Mouse (Mus musculus): Measurements from ENCODE around the gene Cyp2c23. TPM values are rescaled to one million over a fixed set of nuclear protein-coding genes. Genes with fewer than 3 reads are reported as not detected.

Cyp2c23 gene
- polyA plus RNA-seq, 1 experiment from 2014 or later: 0.56 TPM

DNA sequence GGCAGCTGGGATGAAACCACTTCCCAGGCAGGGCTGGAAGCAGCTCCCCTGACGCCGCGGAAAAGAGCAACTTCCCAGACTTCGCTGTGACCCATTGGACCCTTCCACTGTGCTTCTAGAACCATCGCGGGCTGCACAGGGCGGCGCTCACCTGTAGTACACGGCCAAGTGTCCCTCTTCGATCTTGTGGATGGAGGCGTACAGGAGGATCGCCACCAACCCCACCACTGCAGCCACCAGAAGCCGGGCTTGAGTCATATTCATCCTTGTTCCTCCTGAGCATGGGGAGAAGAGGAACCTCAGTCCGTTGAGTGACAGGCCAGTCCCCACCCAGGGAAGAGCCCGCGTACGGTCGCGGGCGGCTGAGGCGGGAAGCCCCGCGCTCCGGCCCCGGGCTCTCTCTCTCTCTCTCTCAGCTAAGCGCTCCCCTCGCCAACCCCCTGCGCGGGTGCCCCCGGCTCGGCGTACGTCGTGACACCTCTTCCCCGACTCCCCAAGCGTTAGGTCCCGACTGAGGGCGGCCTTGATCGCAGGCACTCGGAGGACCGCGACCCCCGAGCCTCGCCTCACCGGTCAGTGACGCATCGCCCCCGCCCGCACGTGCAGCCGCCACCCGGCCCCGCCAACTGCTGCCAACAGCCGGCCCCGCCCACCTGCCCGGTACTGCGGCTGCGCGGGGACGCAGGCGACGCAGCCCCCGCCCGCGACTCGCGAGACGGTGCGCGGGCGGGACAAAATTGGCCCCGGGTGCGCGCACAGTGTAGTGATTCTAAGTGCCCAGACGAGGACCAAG lies 40.3 kb upstream of the Cyp2c23 start, which contains the start of gene Erlin1:
Gene Erlin1, minus strand, starts transcription at position 665 of the 793 bp plus-strand sequence.
- Histone ChIP-seq H3K4me2 (replicated peaks; ENCODE audit: low read depth, low read length) (peak within 1 kb of the TSS; percentile 89), H3K27ac (ENCODE audit: low read length) (peak within 1 kb of the TSS; percentile 69), H3K4me1 (ENCODE audit: insufficient read depth, low read depth, low read length) (peaks cover 3% of the 10 kb centered on the region; the same call in 1 of the 2 replicates), H3K27me3 (replicated peaks; ENCODE audit: insufficient read depth, low read length) (no peaks in the 10 kb centered on the region), H3K9me3 (ENCODE audit: low read length) (no peaks in the 10 kb centered on the region), H3K4me3 (ENCODE audit: low read depth, low read length) (peak within 1 kb of the TSS; percentile 84), H3K36me3 (ENCODE audit: insufficient read depth, low read length) (no peaks in the 10 kb centered on the region), H3K9ac (replicated peaks; ENCODE audit: low read depth) (peak within 1 kb of the TSS; percentile 60)
- TF ChIP-seq CTCF (IDR thresholded peaks at IDR 0.05) (no peak), EP300 (IDR thresholded peaks at IDR 0.05) (no peak)
- DNase-seq (ENCODE audit: low spot score): peak; percentile 90
- peak; percentile 89 for ATAC-seq
- WGBS: under 1% methylated on average over 55 of the region's 75 CpGs

- Histone ChIP-seq H3K4me1 (ENCODE audit: insufficient read depth, low read depth, low read length) (peaks cover 3% of the 10 kb centered on the region; the same call in 1 of the 2 replicates), H3K27me3 (replicated peaks; ENCODE audit: insufficient read depth, low read length) (no peaks in the 10 kb centered on the region), H3K4me3 (ENCODE audit: low read depth, low read length) (no peak overlapping the region), H3K36me3 (ENCODE audit: insufficient read depth, low read length) (no peaks in the 10 kb centered on the region), H3K4me2 (replicated peaks; ENCODE audit: low read depth, low read length) (peak overlapping the region; percentile 89), H3K27ac (ENCODE audit: low read length) (no peak overlapping the region), H3K9me3 (ENCODE audit: low read length) (no peaks in the 10 kb centered on the region), H3K9ac (replicated peaks; ENCODE audit: low read depth) (no peak overlapping the region)
- TF ChIP-seq CTCF (IDR thresholded peaks at IDR 0.05): no peak
- no peak for TF ChIP-seq EP300 (IDR thresholded peaks at IDR 0.05)
- WGBS: 67% methylated on average over 4 of the region's 4 CpGs
- ATAC-seq: no peak
- no peak for DNase-seq (ENCODE audit: low spot score)
Measured at GRCm38 (mm10) chr19:44068232-44068631, 39.2 kb upstream of the Cyp2c23 start.

DNA sequence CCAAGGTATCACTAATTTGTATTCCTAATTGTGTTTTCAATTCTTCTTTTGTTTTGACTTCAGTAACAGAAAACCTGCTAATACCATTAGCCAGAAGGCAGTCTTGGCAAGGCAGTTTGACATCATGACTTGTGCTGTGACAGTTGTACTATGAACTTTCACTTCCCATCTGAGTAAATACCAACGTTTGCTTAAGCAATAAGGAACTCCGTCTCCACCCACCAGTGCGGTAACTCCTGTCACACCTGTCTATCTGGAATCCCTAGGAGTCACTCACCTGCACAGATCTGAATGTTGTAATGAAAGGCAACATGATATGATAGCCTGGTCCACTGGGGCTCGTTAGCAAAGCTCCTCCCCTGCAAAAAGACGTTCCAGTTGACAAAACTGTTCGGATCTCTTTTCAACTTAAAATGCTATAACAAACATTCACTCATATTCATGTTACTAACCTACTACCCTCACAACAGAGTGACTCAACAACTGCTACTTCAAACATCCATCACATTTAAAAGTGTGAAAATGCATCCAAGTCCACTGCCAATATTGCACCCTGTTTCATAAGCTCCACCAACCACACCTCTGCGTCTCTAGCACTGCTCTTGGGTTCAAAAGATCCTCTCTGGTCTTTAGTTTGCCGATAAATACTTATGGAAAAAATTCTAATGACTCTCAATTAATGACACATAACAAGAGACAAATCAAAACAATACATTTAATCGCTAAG lies 38.5 kb upstream of the Cyp2c23 start:
- no peaks in the 10 kb centered on the region for H3K27me3 ChIP-seq (replicated peaks; ENCODE audit: insufficient read depth, low read length)
- DNase-seq (ENCODE audit: low spot score): peak; percentile 32
- WGBS: 56% methylated on average over 9 of the region's 9 CpGs
- H3K4me3 ChIP-seq (ENCODE audit: low read depth, low read length): no peak overlapping the region
- H3K4me1 ChIP-seq (ENCODE audit: insufficient read depth, low read depth, low read length): peaks cover 3% of the 10 kb centered on the region; the same call in 1 of the 2 replicates
- no peaks in the 10 kb centered on the region for H3K9me3 ChIP-seq (ENCODE audit: low read length)
- H3K9ac ChIP-seq (replicated peaks; ENCODE audit: low read depth): no peak overlapping the region
- no peak overlapping the region; the same call in 1 of the 2 replicates for H3K4me2 ChIP-seq (replicated peaks; ENCODE audit: low read depth, low read length)
- peaks cover 4% of the 10 kb centered on the region; the same call in 1 of the 2 replicates for H3K36me3 ChIP-seq (ENCODE audit: insufficient read depth, low read length)
- H3K27ac ChIP-seq (ENCODE audit: low read length): no peak overlapping the region
- ATAC-seq: no peak
- no peak for TF ChIP-seq CTCF (IDR thresholded peaks at IDR 0.05)
- TF ChIP-seq EP300 (IDR thresholded peaks at IDR 0.05): no peak

- peaks cover 3% of the 10 kb centered on the region; the same call in 1 of the 2 replicates for H3K4me1 ChIP-seq (ENCODE audit: insufficient read depth, low read depth, low read length)
- ATAC-seq (peak; percentile 87), DNase-seq (ENCODE audit: low spot score) (peak; percentile 83)
- H3K4me2 ChIP-seq (replicated peaks; ENCODE audit: low read depth, low read length): no peak overlapping the region
- no peaks in the 10 kb centered on the region for H3K27me3 ChIP-seq (replicated peaks; ENCODE audit: insufficient read depth, low read length)
- peak; percentile 98 for TF ChIP-seq EP300 (IDR thresholded peaks at IDR 0.05)
- no peak for TF ChIP-seq CTCF (IDR thresholded peaks at IDR 0.05)
- no peaks in the 10 kb centered on the region for H3K9me3 ChIP-seq (ENCODE audit: low read length)
- H3K27ac ChIP-seq (ENCODE audit: low read length): peak overlapping the region; percentile 71
- peaks cover 11% of the 10 kb centered on the region; the same call in 1 of the 2 replicates for H3K36me3 ChIP-seq (ENCODE audit: insufficient read depth, low read length)
- no peak overlapping the region for H3K9ac ChIP-seq (replicated peaks; ENCODE audit: low read depth)
- no peak overlapping the region for H3K4me3 ChIP-seq (ENCODE audit: low read depth, low read length)
- 58% methylated on average over 2 of the region's 2 CpGs for WGBS
Measured at GRCm38 (mm10) chr19:44064734-44065133, 35.7 kb upstream of the Cyp2c23 start.

- Histone ChIP-seq H3K9ac (replicated peaks; ENCODE audit: low read depth) (no peak overlapping the region), H3K9me3 (ENCODE audit: low read length) (no peaks in the 10 kb centered on the region), H3K27ac (ENCODE audit: low read length) (no peak overlapping the region), H3K4me3 (ENCODE audit: low read depth, low read length) (no peak overlapping the region), H3K4me1 (ENCODE audit: insufficient read depth, low read depth, low read length) (peaks cover 3% of the 10 kb centered on the region; the same call in 1 of the 2 replicates), H3K4me2 (replicated peaks; ENCODE audit: low read depth, low read length) (no peak overlapping the region), H3K36me3 (ENCODE audit: insufficient read depth, low read length) (peaks cover 11% of the 10 kb centered on the region; the same call in 1 of the 2 replicates), H3K27me3 (replicated peaks; ENCODE audit: insufficient read depth, low read length) (no peaks in the 10 kb centered on the region)
- 83% methylated on average over 7 of the region's 7 CpGs for WGBS
- ATAC-seq (no peak), DNase-seq (ENCODE audit: low spot score) (no peak)
- TF ChIP-seq CTCF (IDR thresholded peaks at IDR 0.05) (no peak), EP300 (IDR thresholded peaks at IDR 0.05) (no peak)
Measured at GRCm38 (mm10) chr19:44063773-44064172, 34.8 kb upstream of the Cyp2c23 start.

GRCm38 (mm10) chr19:44060226-44060625 lies 31.2 kb upstream of the Cyp2c23 start:
- WGBS: 77% methylated on average over 3 of the region's 3 CpGs
- no peak overlapping the region for H3K4me3 ChIP-seq (ENCODE audit: low read depth, low read length)
- DNase-seq (ENCODE audit: low spot score): no peak
- no peaks in the 10 kb centered on the region for H3K4me1 ChIP-seq (ENCODE audit: insufficient read depth, low read depth, low read length)
- TF ChIP-seq EP300 (IDR thresholded peaks at IDR 0.05) (no peak), CTCF (IDR thresholded peaks at IDR 0.05) (no peak)
- no peaks in the 10 kb centered on the region for H3K9me3 ChIP-seq (ENCODE audit: low read length)
- no peak overlapping the region for H3K4me2 ChIP-seq (replicated peaks; ENCODE audit: low read depth, low read length)
- H3K9ac ChIP-seq (replicated peaks; ENCODE audit: low read depth): no peak overlapping the region
- no peaks in the 10 kb centered on the region for H3K27me3 ChIP-seq (replicated peaks; ENCODE audit: insufficient read depth, low read length)
- no peak overlapping the region for H3K27ac ChIP-seq (ENCODE audit: low read length)
- no peak for ATAC-seq
- H3K36me3 ChIP-seq (ENCODE audit: insufficient read depth, low read length): peaks cover 11% of the 10 kb centered on the region; the same call in 1 of the 2 replicates

Measured in lung, postnatal 0 days (tissue).